Mouse (Mus musculus) left cerebral cortex, postnatal 10 days (tissue): Measurements from ENCODE around the gene Slc2a1. TPM values are rescaled to one million over a fixed set of nuclear protein-coding genes. Genes with fewer than 3 reads are reported as not detected.

Experiments used
- DNase-seq, 2 experiments: peaks; one replicate each; pipeline ENCODE4 v3.0.0; 2021 to 2022; ENCODE audit warnings: low spot score in 2 of 2, mixed read lengths in 1 of 2; ENCODE audit errors: extremely low spot score in 1 of 2
- intact Hi-C: fragments of 180-260 bp; cut with DNase I; formaldehyde crosslinking; loops from one replicate; pipeline ENCODE4 v1.15.1; 2025
- microRNA-seq: library from miRNA; unstranded; fragments of <30 nt; microRNA quantifications from one replicate; pipeline ENCODE4 v1.2.0, GENCODE M21; 2022
- total RNA-seq, 2 experiments: library from RNA; stranded (reverse); gene quantifications; 2 replicates each; pipeline ENCODE4 v1.2.3; 2021

The Slc2a1 gene
- total RNA-seq, 2 experiments from 2014 or later = 46.2 to 70.9 TPM

- intact Hi-C loops = no loop called here
- no peak for DNase-seq
These were observed 52.8 kb downstream of the Slc2a1 start for GRCm38 (mm10) chr4:119161358-119161757.

GRCm38 (mm10) chr4:119162990-119163389, 54.5 kb downstream of the Slc2a1 start:
- no peak for DNase-seq
- intact Hi-C loops = no loop called here

GRCm38 (mm10) chr4:119165916-119166315, 57.4 kb downstream of the Slc2a1 start:
- no peak for DNase-seq
- intact Hi-C loops = loop anchor here (5.0 kb wide), 1 partner anchor 36 kb away; no protein-coding TSS in a partner anchor

- DNase-seq = no peak
- intact Hi-C loops = loop anchor here (1.0 to 5.0 kb wide), 2 partner anchors 35 to 162 kb away; no protein-coding TSS in a partner anchor
These were observed 58.6 kb downstream of the Slc2a1 start for GRCm38 (mm10) chr4:119167068-119167467.

GRCm38 (mm10) chr4:119167663-119168062, 59.2 kb downstream of the Slc2a1 start:
- peak; percentile 85 for DNase-seq
- intact Hi-C loops = loop anchor here (1.0 to 5.0 kb wide), 2 partner anchors 35 to 162 kb away; no protein-coding TSS in a partner anchor

- no peak for DNase-seq
- intact Hi-C loops = no loop called here
These were observed 64.6 kb downstream of the Slc2a1 start for GRCm38 (mm10) chr4:119172919-119173650.

- intact Hi-C loops = no loop called here
- peak; percentile 96 to 98 for DNase-seq
These were observed 65.4 kb downstream of the Slc2a1 start, which contains the start of gene Zfp691 for GRCm38 (mm10) chr4:119173851-119174453. Zfp691 (minus strand) TSS chr4:119174195.

GRCm38 (mm10) chr4:119177702-119178101, 69.2 kb downstream of the Slc2a1 start:
- intact Hi-C loops = no loop called here
- DNase-seq = peak in 1 of 2 experiments; percentile 29

- intact Hi-C loops = no loop called here
- DNase-seq = no peak
These were observed 69.8 kb downstream of the Slc2a1 start for GRCm38 (mm10) chr4:119178331-119178730.

GRCm38 (mm10) chr4:119180133-119180707, 71.7 kb downstream of the Slc2a1 start:
- no peak for DNase-seq
- intact Hi-C loops = no loop called here

- DNase-seq = no peak
- intact Hi-C loops = no loop called here
These were observed 72.9 kb downstream of the Slc2a1 start for GRCm38 (mm10) chr4:119181456-119181855.

- intact Hi-C loops = no loop called here
- no peak for DNase-seq
These were observed 75.0 kb downstream of the Slc2a1 start for GRCm38 (mm10) chr4:119183525-119183924.

- intact Hi-C loops = no loop called here
- DNase-seq = no peak
These were observed 77.3 kb downstream of the Slc2a1 start for GRCm38 (mm10) chr4:119185771-119186170.

Small RNAs within 50 kb of the gene (microRNA-seq; reads per million reads assigned to microRNA genes)
- not detected for gene Mir1957a

Other genes starting within 250 kb of the Slc2a1 start
- gene Olfr1331, start 244.1 kb upstream of the Slc2a1 start, total RNA-seq = not detected
- not detected for gene Olfr1330, start 220.1 kb upstream of the Slc2a1 start, total RNA-seq
- not detected for gene Olfr1329, start 191.2 kb upstream of the Slc2a1 start, total RNA-seq
- gene Olfr1328, start 170.1 kb upstream of the Slc2a1 start, total RNA-seq = not detected
- under 1 TPM in 1 of 2 experiments, not detected in 1; 0.92 TPM for gene Lao1, start 147.1 kb upstream of the Slc2a1 start, total RNA-seq
- 1 to 10 TPM; 5.5 to 5.8 TPM for gene Zfp691, start 65.5 kb downstream of the Slc2a1 start, total RNA-seq
- gene Ermap, start 81.3 kb downstream of the Slc2a1 start, total RNA-seq = under 1 TPM; 0.45 to 0.51 TPM
- 10 to 100 TPM; 27.9 to 29.7 TPM for gene Svbp, start 86.6 kb downstream of the Slc2a1 start, total RNA-seq
- under 1 TPM; 0.28 to 0.30 TPM for gene Tmem269, start 109.5 kb downstream of the Slc2a1 start, total RNA-seq
- 10 to 100 TPM; 32.3 to 35.4 TPM for gene AU022252, start 124.0 kb downstream of the Slc2a1 start, total RNA-seq
- 1 to 10 TPM; 8.5 to 8.6 TPM for gene P3h1, start 124.2 kb downstream of the Slc2a1 start, total RNA-seq
- gene Cldn19, start 146.7 kb downstream of the Slc2a1 start, total RNA-seq = under 1 TPM; 0.16 to 0.47 TPM
- gene Ybx1, start 185.9 kb downstream of the Slc2a1 start, total RNA-seq = 100 to 1,000 TPM; 812 to 832 TPM
- gene Ppih, start 211.8 kb downstream of the Slc2a1 start, total RNA-seq = 10 to 100 TPM; 19.5 to 23.5 TPM